Mouse (Mus musculus) kidney, adult 2 months (tissue): ENCODE results near the gene B4galnt4. TPM values are rescaled to one million over a fixed set of nuclear protein-coding genes. Genes with fewer than 3 reads are reported as not detected.

Experiments used
- DNase-seq: peaks from one replicate; pipeline ENCODE4 v3.0.0; 2021
- H3K27ac ChIP-seq: fragments of 200-500 bp; 2 replicates; pipeline ENCODE4 v1.5.1; 2012; ENCODE audit warnings: low read depth, low read length, control low read depth, inconsistent platforms; ENCODE audit not compliant: insufficient read depth
- H3K27me3 ChIP-seq: fragments of 200-500 bp; replicated peaks from 2 replicates; pipeline ENCODE4 v1.6.1; 2012; ENCODE audit warnings: mild to moderate bottlenecking, moderate library complexity, low read length, inconsistent platforms; ENCODE audit not compliant: control insufficient read depth, insufficient read depth
- H3K36me3 ChIP-seq: fragments of 200-500 bp; 2 replicates; pipeline ENCODE4 v1.6.1; 2012; ENCODE audit warnings: mild to moderate bottlenecking, moderate library complexity, low read length, inconsistent platforms; ENCODE audit not compliant: control insufficient read depth, insufficient read depth
- H3K4me1 ChIP-seq: fragments of 200-500 bp; 2 replicates; pipeline ENCODE4 v1.6.1; 2011; ENCODE audit warnings: low read length; ENCODE audit not compliant: control insufficient read depth, insufficient read depth
- H3K4me3 ChIP-seq: fragments of 200-500 bp; 2 replicates; pipeline ENCODE4 v1.5.1; 2011; ENCODE audit warnings: mild to moderate bottlenecking, low read depth, low read length, control low read depth; ENCODE audit not compliant: insufficient read depth
- CTCF ChIP-seq: fragments of 200-500 bp; conservative IDR thresholded peaks from 2 replicates; pipeline ENCODE4 v1.5.1; 2011; ENCODE audit warnings: low read depth, mild to moderate bottlenecking, control low read depth, low read length, moderate library complexity, mixed read lengths; ENCODE audit not compliant: insufficient read depth, insufficient read length
- POLR2A ChIP-seq: fragments of 200-500 bp; IDR thresholded peaks from one replicate; pipeline ENCODE4 v1.6.1; 2011; ENCODE audit warnings: low read depth, low read length, control low read depth
- WGBS: fragments of 180-500 bp; shearing (Covaris S2); methylation state at CpG from one replicate; pipeline ENCODE4 v1.1.7; 2018; 5-methylcytosine and 5-hydroxymethylcytosine counted together
- polyA plus RNA-seq: library from polyadenylated mRNA; depleted of rRNA; stranded (reverse); fragments of >200 nt; gene quantifications from 2 replicates; pipeline ENCODE4 v1.2.3, GENCODE M21; 2012

The B4galnt4 gene
- polyA plus RNA-seq, 1 experiment, result 0.44 TPM

GRCm38 (mm10) chr7:141079481-141080449, 18.9 kb downstream of the B4galnt4 start:
- DNase-seq, result peak; percentile 81
- WGBS, result 21% methylated on average over 34 of the region's 34 CpGs
- H3K27ac ChIP-seq, result peak overlapping the region; percentile 80

DNA sequence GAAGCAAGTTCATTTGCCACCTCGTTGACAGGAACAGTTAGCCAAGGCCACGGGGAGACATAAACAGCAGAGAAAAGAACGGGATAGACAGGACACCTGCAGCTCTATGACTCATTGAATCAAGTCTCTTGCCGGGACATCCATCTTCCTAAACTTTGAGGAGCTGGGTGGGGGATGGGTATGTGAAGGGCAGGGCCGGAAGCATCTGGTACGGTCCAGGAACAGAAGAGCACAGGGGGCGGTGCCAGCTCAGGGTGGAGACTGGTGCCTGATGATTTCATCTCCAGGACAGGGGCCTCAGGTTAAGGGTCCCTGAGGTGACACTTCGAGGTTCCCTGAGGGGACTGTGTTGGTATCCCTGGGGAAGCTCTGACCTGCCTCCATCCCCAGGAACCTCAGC, 27.0 kb downstream of the B4galnt4 start:
- 40% methylated on average over 8 of the region's 8 CpGs for WGBS
- no peak for DNase-seq
- Histone ChIP-seq H3K4me3 (no peak overlapping the region), H3K36me3 (no peaks in the 10 kb centered on the region), H3K27me3 (no peaks in the 10 kb centered on the region), H3K4me1 (peaks cover 7% of the 10 kb centered on the region; the same call in 1 of the 2 replicates), H3K27ac (no peak overlapping the region)
- no peak for TF ChIP-seq POLR2A
- TF ChIP-seq CTCF, result no peak

More at GRCm38 (mm10) chr7:141079481-141080449, 18.9 kb downstream of the B4galnt4 start:
- TF ChIP-seq CTCF (no peak), POLR2A (no peak)
- Histone ChIP-seq H3K36me3 (no peaks in the 10 kb centered on the region), H3K4me3 (peak overlapping the region; percentile 83), H3K27me3 (no peaks in the 10 kb centered on the region), H3K4me1 (no peaks in the 10 kb centered on the region)

DNA sequence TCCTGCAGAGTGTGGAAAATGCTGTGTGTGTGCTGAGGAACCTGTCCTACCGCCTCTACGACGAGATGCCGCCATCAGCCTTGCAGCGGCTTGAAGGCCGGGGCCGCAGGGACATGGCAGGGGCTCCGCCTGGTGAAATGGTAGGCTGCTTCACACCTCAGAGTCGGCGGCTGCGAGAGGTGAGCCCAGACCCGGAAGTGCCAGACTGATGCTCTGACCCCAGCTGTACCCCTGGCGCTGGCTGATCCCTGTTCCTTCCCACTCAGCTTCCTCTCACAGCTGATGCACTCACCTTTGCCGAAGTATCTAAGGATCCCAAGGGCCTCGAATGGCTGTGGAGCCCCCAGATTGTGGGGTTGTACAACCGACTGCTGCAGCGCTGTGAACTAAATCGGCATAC, 27.6 kb downstream of the B4galnt4 start:
- Histone ChIP-seq H3K4me1 (peaks cover 12% of the 10 kb centered on the region; the same call in 1 of the 2 replicates), H3K4me3 (no peak overlapping the region), H3K36me3 (no peaks in the 10 kb centered on the region; the same call in 1 of the 2 replicates), H3K27me3 (no peaks in the 10 kb centered on the region), H3K27ac (no peak overlapping the region)
- WGBS, result 41% methylated on average over 18 of the region's 18 CpGs
- no peak for DNase-seq
- TF ChIP-seq POLR2A, result no peak
- TF ChIP-seq CTCF, result no peak

GRCm38 (mm10) chr7:141090228-141090627, 29.3 kb downstream of the B4galnt4 start:
- no peak for DNase-seq
- TF ChIP-seq POLR2A (no peak), CTCF (no peak)
- peaks cover 25% of the 10 kb centered on the region for H3K4me1 ChIP-seq
- WGBS, result 79% methylated on average over 8 of the region's 8 CpGs
- no peaks in the 10 kb centered on the region for H3K27me3 ChIP-seq
- H3K4me3 ChIP-seq, result no peak overlapping the region
- no peaks in the 10 kb centered on the region; the same call in 1 of the 2 replicates for H3K36me3 ChIP-seq
- no peak overlapping the region for H3K27ac ChIP-seq

DNA sequence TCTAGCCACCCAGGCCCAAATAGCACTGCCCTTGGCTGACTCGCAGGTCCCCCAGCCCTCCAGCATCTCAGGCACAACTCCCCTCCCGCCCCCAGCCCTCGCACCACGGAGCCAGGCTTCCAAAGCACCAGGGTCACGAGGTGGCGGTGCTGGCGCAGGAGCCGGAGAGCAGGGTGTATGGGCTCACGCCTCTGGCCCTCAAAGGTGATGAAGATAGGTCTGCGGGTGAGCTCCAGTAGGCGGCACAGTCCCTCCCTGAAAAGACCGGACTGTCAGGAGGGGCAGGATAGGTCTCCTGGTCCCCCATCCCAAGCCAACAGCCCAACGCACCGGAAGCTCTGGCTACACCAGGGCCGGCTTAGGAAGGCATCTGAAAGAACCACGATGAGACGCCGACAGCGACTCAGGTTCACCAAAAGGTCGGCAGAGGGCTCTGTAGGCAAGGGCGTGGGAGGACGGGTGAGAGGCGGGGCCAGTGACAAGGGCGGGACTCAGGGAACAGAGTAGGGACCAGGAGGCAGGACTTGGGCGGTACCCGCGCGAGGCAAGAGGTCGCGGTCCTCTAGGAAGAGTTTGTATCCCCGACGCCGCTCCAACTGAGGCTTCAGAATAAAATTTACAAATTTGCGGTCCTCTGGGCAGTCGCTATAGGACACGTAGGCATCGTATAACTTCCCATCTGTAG, 31.3 kb downstream of the B4galnt4 start:
- no peak overlapping the region for H3K4me3 ChIP-seq
- WGBS, result 19% methylated on average over 37 of the region's 37 CpGs

DNA sequence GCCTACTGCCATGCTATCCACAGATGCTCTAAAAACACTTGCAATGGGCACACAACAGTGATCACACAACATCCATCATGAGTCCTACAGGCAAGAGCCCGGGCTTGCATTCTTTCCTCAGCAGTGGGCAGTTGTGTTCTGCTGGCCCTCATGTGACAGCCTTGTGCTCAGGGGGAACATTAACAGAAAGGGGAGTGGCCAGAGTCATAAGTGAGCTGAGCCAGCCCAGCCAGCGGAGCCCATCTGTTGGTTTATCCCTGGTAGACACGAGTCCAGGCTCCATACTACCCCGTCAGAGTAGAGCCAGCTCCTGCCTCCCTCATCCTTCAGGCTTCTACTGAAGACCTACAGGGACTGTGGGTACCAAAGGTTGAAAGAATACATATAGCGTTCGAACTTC, 33.0 kb downstream of the B4galnt4 start:
- peak overlapping the region; percentile 8; the same call in 1 of the 2 replicates for H3K4me3 ChIP-seq
- H3K4me1 ChIP-seq, result peaks cover 36% of the 10 kb centered on the region
- H3K36me3 ChIP-seq, result no peaks in the 10 kb centered on the region; the same call in 1 of the 2 replicates
- 46% methylated on average over 6 of the region's 6 CpGs for WGBS
- no peaks in the 10 kb centered on the region for H3K27me3 ChIP-seq
- DNase-seq, result peak; percentile 92
- TF ChIP-seq CTCF (no peak), POLR2A (peak; percentile 31)
- peak overlapping the region; percentile 93 for H3K27ac ChIP-seq

More for the DNA sequence above, 31.3 kb downstream of the B4galnt4 start:
- TF ChIP-seq POLR2A (no peak), CTCF (peak; percentile 83)
- H3K36me3 ChIP-seq, result no peaks in the 10 kb centered on the region; the same call in 1 of the 2 replicates
- no peaks in the 10 kb centered on the region for H3K27me3 ChIP-seq
- peaks cover 36% of the 10 kb centered on the region for H3K4me1 ChIP-seq
- DNase-seq, result peak; percentile 96
- no peak overlapping the region for H3K27ac ChIP-seq

DNA sequence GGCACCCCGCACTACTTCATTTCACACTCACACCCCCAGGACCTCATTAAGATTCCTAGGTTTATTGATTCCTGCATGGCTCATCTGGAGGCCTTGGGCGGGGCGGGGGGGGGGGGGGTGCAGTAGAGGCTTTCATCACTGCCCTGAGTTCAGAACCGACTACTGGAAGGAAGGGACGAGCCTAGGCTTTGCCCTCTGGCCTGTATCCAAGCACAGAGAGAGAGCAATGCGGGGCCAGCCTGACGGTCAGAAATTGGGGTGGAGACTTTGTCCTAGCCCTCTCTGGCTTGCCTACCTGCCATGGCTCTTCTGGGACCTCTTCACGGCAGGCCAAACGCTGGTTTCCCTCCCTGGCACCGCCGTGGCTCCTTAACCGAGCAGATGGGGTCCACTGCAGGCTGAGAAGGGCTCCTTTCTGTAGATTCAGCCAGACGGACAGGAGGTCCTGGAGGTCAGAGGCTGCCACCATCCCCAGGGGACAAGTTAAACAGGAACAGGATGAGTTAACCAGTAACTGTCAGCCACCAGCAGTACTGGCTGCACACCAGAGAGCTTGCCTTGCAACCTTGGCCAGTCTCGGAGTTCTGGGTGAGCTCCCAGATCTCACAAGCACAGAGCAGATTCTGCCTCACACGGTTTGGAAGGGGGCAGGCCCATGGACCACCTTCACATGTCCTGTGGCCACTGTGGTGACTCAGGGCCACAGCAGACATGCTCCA, 33.7 kb downstream of the B4galnt4 start:
- peak overlapping the region; percentile 47 for H3K4me3 ChIP-seq
- no peaks in the 10 kb centered on the region for H3K27me3 ChIP-seq
- 22% methylated on average over 15 of the region's 15 CpGs for WGBS
- peak; percentile 94 for DNase-seq
- TF ChIP-seq POLR2A (no peak), CTCF (no peak)
- H3K36me3 ChIP-seq, result no peaks in the 10 kb centered on the region; the same call in 1 of the 2 replicates
- H3K4me1 ChIP-seq, result peaks cover 36% of the 10 kb centered on the region
- H3K27ac ChIP-seq, result peak overlapping the region; percentile 98
